Mouse (Mus musculus) embryonic fibroblast, embryonic 13.5 days (primary cell): ENCODE data around the gene Tmem116. TPM values are rescaled to one million over a fixed set of nuclear protein-coding genes. Genes with fewer than 3 reads are reported as not detected.

Source experiments
- H3K27ac ChIP-seq: 2 replicates; pipeline ENCODE4 v1.5.1; 2012; ENCODE audit warnings: low read length, control low read depth, inconsistent platforms; ENCODE audit not compliant: insufficient read depth
- H3K4me1 ChIP-seq: 2 replicates; pipeline ENCODE4 v1.6.1; 2011; ENCODE audit warnings: low read length; ENCODE audit not compliant: control insufficient read depth, insufficient read depth
- H3K4me3 ChIP-seq: 2 replicates; pipeline ENCODE4 v1.5.1; 2011; ENCODE audit warnings: mild to moderate bottlenecking, control low read depth, low read length; ENCODE audit not compliant: insufficient read depth
- CTCF ChIP-seq: IDR thresholded peaks from 2 replicates; pipeline ENCODE4 v1.5.1; 2011; ENCODE audit warnings: mild to moderate bottlenecking, control low read depth, low read length, moderate library complexity, borderline replicate concordance; ENCODE audit not compliant: insufficient read depth
- POLR2A ChIP-seq: IDR thresholded peaks from 2 replicates; pipeline ENCODE4 v1.6.1; 2011; ENCODE audit warnings: low read depth, mild to moderate bottlenecking, control low read depth, low read length, moderate library complexity
- polyA plus RNA-seq: library from polyadenylated mRNA; stranded (reverse); fragments of >200 nt; gene quantifications from 2 replicates; pipeline ENCODE4 v1.2.4, GENCODE M21; 2011; ENCODE audit warnings: low read depth; ENCODE audit not compliant: missing spikeins, insufficient read length

The Tmem116 gene
- polyA plus RNA-seq, 1 experiment: not detected

GRCm38 (mm10) chr5:121526961-121527360 lies 75.3 kb downstream of the Tmem116 start:
- Histone ChIP-seq H3K4me1 (no peaks in the 10 kb centered on the region), H3K27ac (no peak overlapping the region), H3K4me3 (no peak overlapping the region)
- TF ChIP-seq POLR2A (no peak), CTCF (no peak)

GRCm38 (mm10) chr5:121534521-121534920 lies 82.8 kb downstream of the Tmem116 start:
- TF ChIP-seq CTCF: no peak
- no peak for TF ChIP-seq POLR2A
- no peak overlapping the region for H3K4me3 ChIP-seq
- peaks cover 4% of the 10 kb centered on the region for H3K4me1 ChIP-seq
- no peak overlapping the region for H3K27ac ChIP-seq

GRCm38 (mm10) chr5:121535116-121535515 lies 83.4 kb downstream of the Tmem116 start:
- TF ChIP-seq CTCF (no peak), POLR2A (no peak)
- Histone ChIP-seq H3K4me3 (no peak overlapping the region), H3K4me1 (peaks cover 4% of the 10 kb centered on the region), H3K27ac (no peak overlapping the region)

DNA sequence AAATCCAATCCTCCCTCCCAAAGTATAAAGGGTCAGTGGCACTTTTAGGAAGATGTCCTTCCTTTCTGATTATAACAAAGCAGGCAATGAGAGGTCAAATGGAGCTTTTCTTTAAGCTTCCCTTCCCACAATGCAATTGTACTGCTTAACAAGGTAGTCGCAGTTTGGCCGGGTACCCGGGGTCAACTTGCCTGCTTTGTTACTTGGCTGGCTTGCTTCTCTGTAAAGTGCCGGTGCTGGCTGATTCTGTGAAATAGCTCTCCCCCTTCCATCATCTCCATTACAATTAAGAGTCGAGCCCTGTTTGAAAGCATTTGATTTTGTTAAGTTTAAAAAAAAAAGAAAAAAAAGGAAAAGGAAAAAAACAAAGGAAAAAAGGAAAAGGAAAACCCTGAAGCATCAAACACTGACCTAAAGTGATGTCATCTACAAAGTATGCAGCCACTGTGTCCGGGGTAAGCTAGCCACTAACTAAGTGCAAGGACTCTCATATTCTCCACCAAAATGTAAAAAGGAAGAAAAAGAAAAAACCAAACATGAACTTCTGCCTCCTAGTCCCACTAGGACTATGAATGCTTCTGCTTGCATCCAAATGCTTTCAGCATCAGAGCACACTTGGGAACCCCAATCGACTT lies 85.3 kb downstream of the Tmem116 start:
- TF ChIP-seq CTCF: no peak
- TF ChIP-seq POLR2A: no peak
- Histone ChIP-seq H3K4me3 (no peak overlapping the region), H3K4me1 (peaks cover 4% of the 10 kb centered on the region), H3K27ac (peak overlapping the region; percentile 23; the same call in 1 of the 2 replicates)

DNA sequence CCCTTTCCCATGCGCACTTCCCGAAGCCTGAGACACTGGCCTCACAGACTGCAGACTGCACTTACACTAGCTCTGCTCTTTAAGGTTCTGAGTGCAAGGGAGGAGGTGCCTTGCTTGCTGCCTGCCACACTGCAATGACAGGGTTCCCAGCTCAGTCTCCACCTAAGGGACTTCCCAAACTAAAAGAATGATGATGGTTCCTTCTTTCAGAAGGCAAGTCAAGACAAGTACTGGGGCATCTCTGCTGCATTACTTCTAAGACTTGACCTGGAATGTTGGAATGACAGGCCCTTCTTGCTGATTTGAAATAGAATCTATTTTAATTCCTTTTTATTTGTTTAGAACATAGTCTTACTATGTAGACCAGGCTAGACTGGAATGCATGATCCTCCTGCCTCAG lies 85.9 kb downstream of the Tmem116 start:
- peaks cover 4% of the 10 kb centered on the region for H3K4me1 ChIP-seq
- peak overlapping the region; percentile 23 for H3K27ac ChIP-seq
- no peak for TF ChIP-seq POLR2A
- no peak for TF ChIP-seq CTCF
- H3K4me3 ChIP-seq: no peak overlapping the region

DNA sequence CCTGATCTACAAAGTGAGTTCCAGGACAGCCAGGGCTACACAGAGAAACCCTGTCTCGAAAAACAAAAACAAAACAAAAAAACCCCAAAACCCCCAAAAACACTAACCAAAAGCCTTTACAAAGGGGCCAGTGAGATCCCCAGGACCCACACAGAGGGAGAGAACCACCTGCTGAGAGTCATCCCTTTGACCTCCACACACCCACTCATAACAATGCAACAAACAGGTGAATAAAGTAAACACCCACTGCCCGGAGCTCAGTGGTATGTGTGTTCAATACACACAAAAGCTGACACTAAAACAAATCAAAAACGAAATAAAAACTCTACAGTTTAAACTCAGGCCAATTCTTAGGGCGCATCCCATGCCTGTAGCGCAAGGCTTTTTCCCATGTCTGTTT lies 88.4 kb downstream of the Tmem116 start:
- Histone ChIP-seq H3K4me3 (no peak overlapping the region), H3K4me1 (peaks cover 4% of the 10 kb centered on the region), H3K27ac (no peak overlapping the region)
- TF ChIP-seq CTCF (no peak), POLR2A (no peak)

DNA sequence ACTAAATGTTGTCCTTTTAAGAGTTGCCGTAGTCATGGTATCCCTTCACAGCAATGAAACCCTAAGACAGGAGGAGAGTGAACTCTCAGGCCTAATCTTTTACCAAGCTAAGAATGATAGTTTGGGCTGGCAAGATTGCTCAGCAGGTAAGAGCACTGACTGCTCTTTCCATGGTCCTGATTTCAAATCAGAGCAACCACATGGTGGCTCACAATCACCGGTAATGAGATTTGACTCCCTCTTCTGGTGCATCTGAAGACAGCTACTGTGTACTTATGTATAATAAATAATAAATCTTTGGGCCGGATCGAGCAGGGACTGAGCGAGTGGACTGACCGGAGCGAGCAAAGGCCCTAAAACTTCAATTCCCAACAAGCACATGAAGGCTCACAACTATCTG lies 89.5 kb downstream of the Tmem116 start:
- TF ChIP-seq CTCF (no peak), POLR2A (no peak)
- Histone ChIP-seq H3K4me1 (peaks cover 4% of the 10 kb centered on the region), H3K27ac (no peak overlapping the region)

DNA sequence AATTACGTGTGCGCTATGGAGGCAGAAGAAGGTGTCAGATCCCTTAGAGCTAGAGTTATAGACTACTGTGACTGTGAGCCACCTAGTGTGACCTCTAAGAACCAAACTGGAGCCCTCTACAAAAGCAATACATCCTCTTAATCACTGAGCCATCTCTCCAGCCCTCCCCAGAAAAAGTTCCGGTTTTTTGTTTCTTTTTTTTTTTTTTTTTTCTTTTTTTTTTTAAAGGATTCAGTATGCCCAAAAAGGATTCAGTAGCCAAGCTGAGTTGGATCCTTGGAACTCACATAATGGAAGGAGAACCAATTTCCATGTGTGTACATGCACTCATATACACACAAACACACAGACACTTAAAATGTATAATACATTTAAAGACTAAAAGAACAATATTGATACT lies 91.7 kb downstream of the Tmem116 start:
- Histone ChIP-seq H3K4me1 (no peaks in the 10 kb centered on the region; the same call in none of the 2 replicates), H3K27ac (no peak overlapping the region), H3K4me3 (no peak overlapping the region)
- TF ChIP-seq CTCF: no peak

More for the DNA sequence above, 89.5 kb downstream of the Tmem116 start:
- no peak overlapping the region for H3K4me3 ChIP-seq

GRCm38 (mm10) chr5:121544910-121545792 lies 93.5 kb downstream of the Tmem116 start, which contains the start of the genes Adam1a and Gm42878:
TSS of gene Adam1a (minus strand) at chr5:121545482.
TSS of gene Gm42878 (minus strand) at chr5:121545482.
- Histone ChIP-seq H3K4me3 (peak within 1 kb of the TSS; percentile 81), H3K27ac (peak within 1 kb of the TSS; percentile 52; the same call in 1 of the 2 replicates), H3K4me1 (no peaks in the 10 kb centered on the region; the same call in none of the 2 replicates)
- TF ChIP-seq CTCF (no peak), POLR2A (no peak)

- TF ChIP-seq CTCF (no peak), POLR2A (peak; percentile 97)
- no peaks in the 10 kb centered on the region; the same call in none of the 2 replicates for H3K4me1 ChIP-seq
- peak within 1 kb of the TSS; percentile 52; the same call in 1 of the 2 replicates for H3K27ac ChIP-seq
- peak within 1 kb of the TSS; percentile 81 for H3K4me3 ChIP-seq
These were observed 94.3 kb downstream of the Tmem116 start, which contains the start of gene Mapkapk5 for GRCm38 (mm10) chr5:121545793-121546529. TSS of gene Mapkapk5 (minus strand) at chr5:121545905.
